Mouse (Mus musculus): ENCODE data around the gene Steap3. TPM values are rescaled to one million over a fixed set of nuclear protein-coding genes. Genes with fewer than 3 reads are reported as not detected.

Steap3 gene
- polyA plus RNA-seq, 2 experiments, result 38.8 to 39.1 TPM

- H3K9me3 ChIP-seq (ENCODE audit: control insufficient read depth, low read length), result no peaks in the 10 kb centered on the region
- peak in 2 of 3 experiments; percentile 54 to 65 for DNase-seq (ENCODE audit: low read depth in 3 of 3, low spot score in 3 of 3)
- WGBS (ENCODE audit: insufficient replicate concordance), result 6% methylated on average over 3 of the region's 3 CpGs
Observed at GRCm38 (mm10) chr1:120270882-120271281, 1.6 kb downstream of the Steap3 start.

GRCm38 (mm10) chr1:120270115-120270514 is 2.4 kb downstream of the Steap3 start:
- DNase-seq (ENCODE audit: low read depth in 3 of 3, low spot score in 3 of 3) (no peak), ATAC-seq (ENCODE audit: insufficient read depth) (no peak)
- no peak for TF ChIP-seq EP300 (IDR thresholded peaks at IDR 0.05; ENCODE audit: low read depth)
- TF ChIP-seq CTCF (IDR thresholded peaks at IDR 0.05; ENCODE audit: low read depth), result no peak
- 56% methylated on average over 7 of the region's 7 CpGs for WGBS (ENCODE audit: insufficient replicate concordance)
- no peaks in the 10 kb centered on the region for H3K9me3 ChIP-seq (ENCODE audit: control insufficient read depth, low read length)
- no peaks in the 10 kb centered on the region for H3K27me3 ChIP-seq (ENCODE audit: control insufficient read depth, insufficient read depth, low read length)
- peak overlapping the region; percentile 73 for H3K27ac ChIP-seq
- H3K9ac ChIP-seq (replicated peaks), result peak overlapping the region; percentile 82
- H3K4me3 ChIP-seq (ENCODE audit: insufficient read depth in 1 of 2, low read depth in 2 of 2, low read length in 2 of 2), result peak overlapping the region; percentile 77 to 85
- H3K36me3 ChIP-seq (replicated peaks; ENCODE audit: control insufficient read depth, insufficient read depth, low read depth), result 0 out of 2 replicates have a peak, but pooled peaks cover 3% of the 10 kb centered on the region
- peaks cover 56 to 71% of the 10 kb centered on the region in 2 experiments for H3K4me1 ChIP-seq (replicated peaks; ENCODE audit: control insufficient read depth in 2 of 2, insufficient read depth in 2 of 2, low read length in 1 of 2)
- H3K4me2 ChIP-seq (ENCODE audit: low read depth), result peak overlapping the region; percentile 94

More at GRCm38 (mm10) chr1:120270882-120271281, 1.6 kb downstream of the Steap3 start:
- Histone ChIP-seq H3K27me3 (ENCODE audit: control insufficient read depth, insufficient read depth, low read length) (no peaks in the 10 kb centered on the region), H3K36me3 (replicated peaks; ENCODE audit: control insufficient read depth, insufficient read depth, low read depth) (0 out of 2 replicates have a peak, but pooled peaks cover 3% of the 10 kb centered on the region), H3K4me1 (replicated peaks; ENCODE audit: control insufficient read depth in 2 of 2, insufficient read depth in 2 of 2, low read length in 1 of 2) (peaks cover 51 to 73% of the 10 kb centered on the region in 2 experiments), H3K4me3 (ENCODE audit: insufficient read depth in 1 of 2, low read depth in 2 of 2, low read length in 2 of 2) (peak overlapping the region; percentile 77 to 85), H3K9ac (replicated peaks) (peak overlapping the region; percentile 82), H3K27ac (peak overlapping the region; percentile 73), H3K4me2 (ENCODE audit: low read depth) (peak overlapping the region; percentile 94)
- peak; percentile 88 for ATAC-seq (ENCODE audit: insufficient read depth)
- TF ChIP-seq CTCF (IDR thresholded peaks at IDR 0.05; ENCODE audit: low read depth) (no peak), EP300 (IDR thresholded peaks at IDR 0.05; ENCODE audit: low read depth) (peak; percentile 53)

GRCm38 (mm10) chr1:120267631-120268030 is 4.9 kb downstream of the Steap3 start:
- Histone ChIP-seq H3K36me3 (replicated peaks; ENCODE audit: control insufficient read depth, insufficient read depth, low read depth) (peaks cover 10% of the 10 kb centered on the region), H3K4me2 (ENCODE audit: low read depth) (peak overlapping the region; percentile 94), H3K4me3 (ENCODE audit: insufficient read depth in 1 of 2, low read depth in 2 of 2, low read length in 2 of 2) (peak overlapping the region; percentile 16 to 77), H3K4me1 (replicated peaks; ENCODE audit: control insufficient read depth in 2 of 2, insufficient read depth in 2 of 2, low read length in 1 of 2) (peaks cover 74 to 85% of the 10 kb centered on the region in 2 experiments), H3K9ac (replicated peaks) (peak overlapping the region; percentile 55), H3K27me3 (ENCODE audit: control insufficient read depth, insufficient read depth, low read length) (no peaks in the 10 kb centered on the region), H3K9me3 (ENCODE audit: control insufficient read depth, low read length) (no peaks in the 10 kb centered on the region), H3K27ac (peak overlapping the region; percentile 94)
- TF ChIP-seq CTCF (IDR thresholded peaks at IDR 0.05; ENCODE audit: low read depth) (no peak), EP300 (IDR thresholded peaks at IDR 0.05; ENCODE audit: low read depth) (peak; percentile 64)
- WGBS (ENCODE audit: insufficient replicate concordance), result 13% methylated on average over 3 of the region's 3 CpGs
- DNase-seq (ENCODE audit: low read depth in 3 of 3, low spot score in 3 of 3), result no peak
- ATAC-seq (ENCODE audit: insufficient read depth), result peak; percentile 25

GRCm38 (mm10) chr1:120266460-120266859 is 6.0 kb downstream of the Steap3 start:
- DNase-seq (ENCODE audit: low read depth in 3 of 3, low spot score in 3 of 3), result no peak
- 64% methylated on average over 4 of the region's 4 CpGs for WGBS (ENCODE audit: insufficient replicate concordance)

GRCm38 (mm10) chr1:120264861-120265686 is 7.4 kb downstream of the Steap3 start:
- Histone ChIP-seq H3K9me3 (ENCODE audit: control insufficient read depth, low read length) (no peaks in the 10 kb centered on the region), H3K27me3 (ENCODE audit: control insufficient read depth, insufficient read depth, low read length) (no peaks in the 10 kb centered on the region), H3K4me1 (replicated peaks; ENCODE audit: control insufficient read depth in 2 of 2, insufficient read depth in 2 of 2, low read length in 1 of 2) (peaks cover 76 to 83% of the 10 kb centered on the region in 2 experiments), H3K4me3 (ENCODE audit: insufficient read depth in 1 of 2, low read depth in 2 of 2, low read length in 2 of 2) (peak overlapping the region; percentile 82 to 84), H3K9ac (replicated peaks) (peak overlapping the region; percentile 90), H3K4me2 (ENCODE audit: low read depth) (peak overlapping the region; percentile 94), H3K36me3 (replicated peaks; ENCODE audit: control insufficient read depth, insufficient read depth, low read depth) (peaks cover 11% of the 10 kb centered on the region), H3K27ac (peak overlapping the region; percentile 94)
- ATAC-seq (ENCODE audit: insufficient read depth) (peak; percentile 93), DNase-seq (ENCODE audit: low read depth in 3 of 3, low spot score in 3 of 3) (peak; percentile 85 to 89 (median 87))
- TF ChIP-seq EP300 (IDR thresholded peaks at IDR 0.05; ENCODE audit: low read depth), result peak; percentile 59
- TF ChIP-seq CTCF (IDR thresholded peaks at IDR 0.05; ENCODE audit: low read depth), result peak; percentile 56
- under 1% methylated on average over 40 of the region's 40 CpGs for WGBS (ENCODE audit: insufficient replicate concordance)

More at GRCm38 (mm10) chr1:120266460-120266859, 6.0 kb downstream of the Steap3 start:
- ATAC-seq (ENCODE audit: insufficient read depth), result no peak
- H3K27me3 ChIP-seq (ENCODE audit: control insufficient read depth, insufficient read depth, low read length), result no peaks in the 10 kb centered on the region
- H3K4me3 ChIP-seq (ENCODE audit: insufficient read depth in 1 of 2, low read depth in 2 of 2, low read length in 2 of 2), result no peak overlapping the region
- peak overlapping the region; percentile 94 for H3K27ac ChIP-seq
- TF ChIP-seq CTCF (IDR thresholded peaks at IDR 0.05; ENCODE audit: low read depth) (no peak), EP300 (IDR thresholded peaks at IDR 0.05; ENCODE audit: low read depth) (no peak)
- H3K4me2 ChIP-seq (ENCODE audit: low read depth), result peak overlapping the region; percentile 94
- H3K9me3 ChIP-seq (ENCODE audit: control insufficient read depth, low read length), result no peaks in the 10 kb centered on the region
- peaks cover 74 to 83% of the 10 kb centered on the region in 2 experiments for H3K4me1 ChIP-seq (replicated peaks; ENCODE audit: control insufficient read depth in 2 of 2, insufficient read depth in 2 of 2, low read length in 1 of 2)
- H3K36me3 ChIP-seq (replicated peaks; ENCODE audit: control insufficient read depth, insufficient read depth, low read depth), result peaks cover 11% of the 10 kb centered on the region
- peak overlapping the region; percentile 55 for H3K9ac ChIP-seq (replicated peaks)
